Mouse (Mus musculus): ENCODE results near the gene Vav2.

- TF ChIP-seq CTCF (IDR thresholded peaks at IDR 0.05; ENCODE audit: borderline replicate concordance, control insufficient read depth, extremely low read depth, insufficient read depth, low read length, poor library complexity) (no peak), POLR2A (IDR thresholded peaks at IDR 0.05; ENCODE audit: control insufficient read depth, extremely low read depth, insufficient read depth, low read length, poor library complexity) (no peak)
Observed at GRCm38 (mm10) chr2:27423596-27423995, 3.2 kb downstream of the Vav2 start.

Measured in thymus, adult 2 months (tissue).